Mouse (Mus musculus): ENCODE measurements around the gene Slc22a15. TPM values are rescaled to one million over a fixed set of nuclear protein-coding genes. Genes with fewer than 3 reads are reported as not detected.

The Slc22a15 gene
- polyA plus RNA-seq, 1 experiment from 2014 or later: 5.3 TPM

DNA sequence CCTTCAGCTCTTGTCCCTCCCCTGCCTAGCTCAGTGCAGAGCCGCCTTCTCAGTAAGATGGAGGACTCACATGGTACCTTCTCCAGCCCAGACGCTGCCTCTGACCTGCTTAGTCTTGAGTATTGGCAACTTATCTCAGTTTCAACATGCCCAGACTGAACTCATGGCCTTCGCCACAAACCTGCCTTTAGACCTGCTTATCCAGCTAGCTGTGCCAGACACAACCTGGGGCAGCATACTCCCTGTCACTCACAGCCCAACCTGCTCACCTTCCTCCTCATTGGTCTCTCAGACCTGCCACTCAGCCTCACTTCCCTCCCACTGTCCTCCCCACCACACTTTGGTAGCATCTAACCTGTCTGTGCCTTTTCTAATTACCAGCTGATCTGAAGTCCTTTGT, 108.2 kb downstream of the Slc22a15 start:
- 91% methylated on average over 3 of the region's 3 CpGs for WGBS
- DNase-seq (ENCODE audit: low spot score): no peak
- no peak overlapping the region for H3K27ac ChIP-seq (replicated peaks; ENCODE audit: low read depth, low read length)

GRCm38 (mm10) chr3:101814790-101815189, 109.5 kb downstream of the Slc22a15 start:
- Histone ChIP-seq H3K36me3 (replicated peaks; ENCODE audit: control insufficient read depth, insufficient read depth, low read depth, low read length) (no peaks in the 10 kb centered on the region), H3K27me3 (ENCODE audit: control insufficient read depth, insufficient read depth, low read length) (no peaks in the 10 kb centered on the region), H3K9ac (replicated peaks; ENCODE audit: low read length) (no peak overlapping the region), H3K4me3 (ENCODE audit: low read depth, low read length) (no peak overlapping the region), H3K27ac (replicated peaks; ENCODE audit: low read depth, low read length) (no peak overlapping the region), H3K4me1 (ENCODE audit: control insufficient read depth, insufficient read depth, low read length) (no peaks in the 10 kb centered on the region), H3K9me3 (replicated peaks; ENCODE audit: control insufficient read depth, low read length) (no peaks in the 10 kb centered on the region), H3K4me2 (ENCODE audit: low read depth, low read length) (no peak overlapping the region)
- DNase-seq (ENCODE audit: low spot score): no peak
- 81% methylated on average over 9 of the region's 9 CpGs for WGBS
- no peak for ATAC-seq (replicated peaks; ENCODE audit: insufficient number of reproducible peaks, low FRiP score, low TSS enrichment, low read depth)

More for the DNA sequence above, 108.2 kb downstream of the Slc22a15 start:
- Histone ChIP-seq H3K4me3 (ENCODE audit: low read depth, low read length) (no peak overlapping the region), H3K27me3 (ENCODE audit: control insufficient read depth, insufficient read depth, low read length) (no peaks in the 10 kb centered on the region), H3K4me1 (ENCODE audit: control insufficient read depth, insufficient read depth, low read length) (no peaks in the 10 kb centered on the region), H3K9ac (replicated peaks; ENCODE audit: low read length) (no peak overlapping the region), H3K9me3 (replicated peaks; ENCODE audit: control insufficient read depth, low read length) (no peaks in the 10 kb centered on the region), H3K4me2 (ENCODE audit: low read depth, low read length) (no peak overlapping the region), H3K36me3 (replicated peaks; ENCODE audit: control insufficient read depth, insufficient read depth, low read depth, low read length) (no peaks in the 10 kb centered on the region)
- ATAC-seq (replicated peaks; ENCODE audit: insufficient number of reproducible peaks, low FRiP score, low TSS enrichment, low read depth): no peak

GRCm38 (mm10) chr3:101812341-101812962, 111.8 kb downstream of the Slc22a15 start:
- Histone ChIP-seq H3K4me1 (ENCODE audit: control insufficient read depth, insufficient read depth, low read length) (no peaks in the 10 kb centered on the region), H3K27ac (replicated peaks; ENCODE audit: low read depth, low read length) (no peak overlapping the region), H3K4me3 (ENCODE audit: low read depth, low read length) (no peak overlapping the region), H3K4me2 (ENCODE audit: low read depth, low read length) (no peak overlapping the region), H3K9ac (replicated peaks; ENCODE audit: low read length) (no peak overlapping the region), H3K27me3 (ENCODE audit: control insufficient read depth, insufficient read depth, low read length) (no peaks in the 10 kb centered on the region), H3K9me3 (replicated peaks; ENCODE audit: control insufficient read depth, low read length) (no peaks in the 10 kb centered on the region), H3K36me3 (replicated peaks; ENCODE audit: control insufficient read depth, insufficient read depth, low read depth, low read length) (no peaks in the 10 kb centered on the region)
- WGBS: 63% methylated on average over 10 of the region's 10 CpGs
- ATAC-seq (replicated peaks; ENCODE audit: insufficient number of reproducible peaks, low FRiP score, low TSS enrichment, low read depth) (0 out of 2 replicates have a peak, but pooled peaks have one; percentile 62), DNase-seq (ENCODE audit: low spot score) (peak; percentile 85)

DNA sequence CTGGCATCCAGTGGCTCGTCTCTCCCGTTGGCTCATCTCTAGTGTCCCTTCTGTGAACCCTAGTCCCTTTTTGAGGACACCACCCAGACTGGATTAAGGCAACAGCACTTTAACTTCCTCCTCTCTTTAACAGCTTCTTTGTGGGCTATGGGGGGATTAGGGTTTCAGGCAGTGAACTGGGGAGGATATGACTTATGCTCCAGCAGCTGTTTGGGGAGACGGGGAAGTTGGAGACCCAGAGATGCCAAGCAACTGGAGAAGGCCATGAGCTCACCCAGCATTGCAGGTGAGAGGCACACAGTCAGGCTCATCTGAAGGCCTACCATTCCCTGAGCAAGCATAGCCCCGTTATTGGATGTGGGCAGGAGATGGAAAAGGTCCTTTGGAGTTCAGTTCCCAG, 112.3 kb downstream of the Slc22a15 start:
- Histone ChIP-seq H3K27me3 (ENCODE audit: control insufficient read depth, insufficient read depth, low read length) (no peaks in the 10 kb centered on the region), H3K4me3 (ENCODE audit: low read depth, low read length) (no peak overlapping the region), H3K27ac (replicated peaks; ENCODE audit: low read depth, low read length) (no peak overlapping the region), H3K9ac (replicated peaks; ENCODE audit: low read length) (no peak overlapping the region), H3K4me1 (ENCODE audit: control insufficient read depth, insufficient read depth, low read length) (no peaks in the 10 kb centered on the region), H3K9me3 (replicated peaks; ENCODE audit: control insufficient read depth, low read length) (no peaks in the 10 kb centered on the region), H3K4me2 (ENCODE audit: low read depth, low read length) (no peak overlapping the region), H3K36me3 (replicated peaks; ENCODE audit: control insufficient read depth, insufficient read depth, low read depth, low read length) (no peaks in the 10 kb centered on the region)
- 72% methylated on average over 4 of the region's 4 CpGs for WGBS
- DNase-seq (ENCODE audit: low spot score): no peak
- ATAC-seq (replicated peaks; ENCODE audit: insufficient number of reproducible peaks, low FRiP score, low TSS enrichment, low read depth): no peak

DNA sequence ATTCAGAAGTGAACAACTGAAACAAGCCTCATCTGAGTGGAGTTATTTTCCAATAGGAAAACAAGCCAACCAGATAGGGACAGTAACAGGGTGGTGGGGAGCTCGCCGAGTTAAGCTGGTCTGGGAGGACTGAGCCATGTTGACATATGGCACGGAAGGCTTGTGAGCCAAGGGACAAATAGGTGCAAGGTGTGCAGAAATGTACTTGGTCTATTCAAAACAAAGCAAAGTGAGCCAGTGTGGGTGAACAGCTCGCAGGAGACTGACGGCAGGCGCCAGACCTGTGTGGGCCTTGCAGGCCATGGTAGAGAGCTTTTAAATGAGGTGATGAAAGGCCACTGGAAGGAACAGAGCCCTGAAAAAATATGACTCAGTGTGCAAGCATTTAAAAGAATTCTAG, 116.6 kb downstream of the Slc22a15 start:
- DNase-seq (ENCODE audit: low spot score): no peak
- Histone ChIP-seq H3K27ac (replicated peaks; ENCODE audit: low read depth, low read length) (no peak overlapping the region), H3K4me3 (ENCODE audit: low read depth, low read length) (no peak overlapping the region), H3K4me1 (ENCODE audit: control insufficient read depth, insufficient read depth, low read length) (no peaks in the 10 kb centered on the region; the same call in 1 of the 2 replicates), H3K36me3 (replicated peaks; ENCODE audit: control insufficient read depth, insufficient read depth, low read depth, low read length) (no peaks in the 10 kb centered on the region), H3K9me3 (replicated peaks; ENCODE audit: control insufficient read depth, low read length) (no peaks in the 10 kb centered on the region), H3K4me2 (ENCODE audit: low read depth, low read length) (no peak overlapping the region), H3K27me3 (ENCODE audit: control insufficient read depth, insufficient read depth, low read length) (no peaks in the 10 kb centered on the region), H3K9ac (replicated peaks; ENCODE audit: low read length) (no peak overlapping the region)
- ATAC-seq (replicated peaks; ENCODE audit: insufficient number of reproducible peaks, low FRiP score, low TSS enrichment, low read depth): no peak
- 88% methylated on average over 6 of the region's 6 CpGs for WGBS

DNA sequence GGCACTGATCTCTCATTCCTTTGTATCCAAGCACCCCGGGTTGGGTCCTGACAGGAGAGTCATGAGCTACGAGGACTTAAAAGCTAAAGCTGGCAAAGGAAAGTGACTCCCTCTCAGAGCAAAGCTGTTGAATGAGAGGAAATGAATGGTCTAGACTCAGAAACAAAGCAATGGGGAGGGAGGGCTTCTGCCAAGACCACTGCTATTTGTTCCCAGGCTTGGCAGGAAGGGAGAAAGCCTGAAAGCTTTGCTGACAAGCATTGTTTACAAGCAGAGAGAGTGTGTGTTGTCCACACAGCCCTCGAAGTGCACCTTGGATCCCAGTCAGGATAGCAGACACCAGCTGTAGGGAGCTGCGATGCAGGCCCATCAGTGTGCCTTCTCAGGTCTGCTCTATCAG, 117.3 kb downstream of the Slc22a15 start:
- DNase-seq (ENCODE audit: low spot score) (no peak), ATAC-seq (replicated peaks; ENCODE audit: insufficient number of reproducible peaks, low FRiP score, low TSS enrichment, low read depth) (no peak)
- no peak overlapping the region for H3K4me2 ChIP-seq (ENCODE audit: low read depth, low read length)
- WGBS: 58% methylated on average over 4 of the region's 4 CpGs
- no peaks in the 10 kb centered on the region for H3K9me3 ChIP-seq (replicated peaks; ENCODE audit: control insufficient read depth, low read length)
- no peak overlapping the region for H3K4me3 ChIP-seq (ENCODE audit: low read depth, low read length)
- H3K36me3 ChIP-seq (replicated peaks; ENCODE audit: control insufficient read depth, insufficient read depth, low read depth, low read length): no peaks in the 10 kb centered on the region
- no peak overlapping the region for H3K9ac ChIP-seq (replicated peaks; ENCODE audit: low read length)
- no peak overlapping the region for H3K27ac ChIP-seq (replicated peaks; ENCODE audit: low read depth, low read length)
- H3K27me3 ChIP-seq (ENCODE audit: control insufficient read depth, insufficient read depth, low read length): no peaks in the 10 kb centered on the region
- no peaks in the 10 kb centered on the region; the same call in 1 of the 2 replicates for H3K4me1 ChIP-seq (ENCODE audit: control insufficient read depth, insufficient read depth, low read length)

- 8% methylated on average over 16 of the region's 16 CpGs for WGBS
- no peaks in the 10 kb centered on the region; the same call in 1 of the 2 replicates for H3K4me1 ChIP-seq (ENCODE audit: control insufficient read depth, insufficient read depth, low read length)
- H3K27me3 ChIP-seq (ENCODE audit: control insufficient read depth, insufficient read depth, low read length): no peaks in the 10 kb centered on the region
- no peak overlapping the region for H3K4me3 ChIP-seq (ENCODE audit: low read depth, low read length)
- ATAC-seq (replicated peaks; ENCODE audit: insufficient number of reproducible peaks, low FRiP score, low TSS enrichment, low read depth): peak; percentile 90
- no peaks in the 10 kb centered on the region for H3K9me3 ChIP-seq (replicated peaks; ENCODE audit: control insufficient read depth, low read length)
- H3K36me3 ChIP-seq (replicated peaks; ENCODE audit: control insufficient read depth, insufficient read depth, low read depth, low read length): no peaks in the 10 kb centered on the region
- no peak overlapping the region for H3K27ac ChIP-seq (replicated peaks; ENCODE audit: low read depth, low read length)
- no peak overlapping the region; the same call in 1 of the 2 replicates for H3K4me2 ChIP-seq (ENCODE audit: low read depth, low read length)
- no peak overlapping the region for H3K9ac ChIP-seq (replicated peaks; ENCODE audit: low read length)
- DNase-seq (ENCODE audit: low spot score): peak; percentile 84
Measured at GRCm38 (mm10) chr3:101806149-101806548, 118.1 kb downstream of the Slc22a15 start.
